Comparison of ENCODE assay signal across 21 mouse cellular contexts in genomic region chr12:75090957-75091356, GRCm38 (mm10).
"Had no signal": no experiment of that assay in that cellular context is flagged by ENCODE, and none has a peak within 500 bp of the region (broad histone marks: within the 10 kb centered on the region; RNA-seq: fewer than 3 reads in every experiment).

No protein-coding gene starts in this region.

- H3K27me3 ChIP-seq: lung, embryonic 15.5 days; megakaryocyte, embryonic 14.5 days; midbrain, embryonic 13.5 days; neural tube, embryonic 13.5 days; neural tube, embryonic 15.5 days had no signal

- H3K36me3 ChIP-seq: lung, embryonic 15.5 days; midbrain, embryonic 13.5 days; neural tube, embryonic 13.5 days; neural tube, embryonic 15.5 days had no signal

- H3K4me2 ChIP-seq: lung, embryonic 15.5 days; midbrain, embryonic 11.5 days; midbrain, embryonic 13.5 days; neural tube, embryonic 13.5 days; neural tube, embryonic 15.5 days had no signal

- DNase-seq: lung, adult 2 months; lung, postnatal 14 days; lung, postnatal 36 days; retina, postnatal 1 day; right cerebral cortex, adult 18-20 months; right cerebral cortex, postnatal 25 days; right cerebral cortex, postnatal 4 days; spleen, adult 18-20 months; thymus, adult 18-20 months; thymus, postnatal 14 days; thymus, postnatal 36 days had no signal

- H3K4me3 ChIP-seq: lung, embryonic 15.5 days; megakaryocyte, embryonic 14.5 days; midbrain, embryonic 13.5 days; myocyte; neural tube, embryonic 13.5 days; neural tube, embryonic 15.5 days had no signal

- H3K27ac ChIP-seq: lung, embryonic 15.5 days; macrophage; midbrain, embryonic 13.5 days; neural tube, embryonic 13.5 days; neural tube, embryonic 15.5 days had no signal

- H3K9me3 ChIP-seq: lung, embryonic 15.5 days; midbrain, embryonic 13.5 days; neural tube, embryonic 13.5 days; neural tube, embryonic 15.5 days had no signal

- H3K4me1 ChIP-seq: lung, embryonic 15.5 days; megakaryocyte, embryonic 14.5 days; midbrain, embryonic 13.5 days; neural tube, embryonic 13.5 days; neural tube, embryonic 15.5 days had no signal

- H3K9ac ChIP-seq: lung, embryonic 15.5 days; midbrain, embryonic 13.5 days; neural tube, embryonic 13.5 days; neural tube, embryonic 15.5 days had no signal

- ATAC-seq: lung, postnatal 0 days; midbrain, embryonic 13.5 days; midbrain, embryonic 16.5 days had no signal
